ENCODE assay signal across 16 mouse cellular contexts in genomic region chr9:117863944-117864343, GRCm38 (mm10).
A peak's percentile ranks its signal among the peaks of the same experiment; 100 is the strongest.
DNase-seq lines count a peak whose midpoint lies in the region; ATAC-seq and TF ChIP-seq lines count a peak whose summit lies in the region.
"Had no signal": no experiment of that assay in that cellular context is flagged by ENCODE, and none has a peak within 500 bp of the region (broad histone marks: within the 10 kb centered on the region; RNA-seq: fewer than 3 reads in every experiment).

No protein-coding gene starts in this region.

- no peak overlapping the region for H3K4me2 ChIP-seq in hindbrain, postnatal 0 days (ENCODE audit: low read depth, low read length)
- no peak overlapping the region for H3K4me2 ChIP-seq in hindbrain, embryonic 16.5 days (ENCODE audit: low read length)
- H3K4me2 ChIP-seq in liver, postnatal 0 days (ENCODE audit: low read depth, low read length) = no peak overlapping the region
- no peak overlapping the region for H3K4me2 ChIP-seq in liver, embryonic 12.5 days
- H3K4me2 ChIP-seq: embryonic facial prominence, embryonic 15.5 days; forebrain, embryonic 13.5 days; liver, embryonic 15.5 days; neural tube, embryonic 12.5 days had no signal

- TF ChIP-seq EP300 in liver, postnatal 0 days (IDR thresholded peaks at IDR 0.05; ENCODE audit: low read depth) = no peak

- ATAC-seq in hindbrain, postnatal 0 days = no peak
- ATAC-seq in hindbrain, embryonic 16.5 days = no peak
- ATAC-seq in liver, postnatal 0 days = no peak
- ATAC-seq in liver, embryonic 12.5 days = no peak
- ATAC-seq in granulocyte monocyte progenitor cell, adult 5-6 weeks (replicated peaks; ENCODE audit: poor library complexity, severe bottlenecking) = no peak
- ATAC-seq: forebrain, embryonic 13.5 days; midbrain, embryonic 16.5 days had no signal

- no peaks in the 10 kb centered on the region for H3K9me3 ChIP-seq in hindbrain, postnatal 0 days (ENCODE audit: low read length)
- no peaks in the 10 kb centered on the region for H3K9me3 ChIP-seq in hindbrain, embryonic 16.5 days (ENCODE audit: control insufficient read depth, low read length)
- no peaks in the 10 kb centered on the region for H3K9me3 ChIP-seq in liver, postnatal 0 days (ENCODE audit: low read length)
- H3K9me3 ChIP-seq in liver, embryonic 12.5 days (replicated peaks) = no peaks in the 10 kb centered on the region
- H3K9me3 ChIP-seq: embryonic facial prominence, embryonic 15.5 days; forebrain, embryonic 13.5 days; heart, embryonic 10.5 days; liver, embryonic 15.5 days; neural tube, embryonic 12.5 days had no signal

- WGBS in hindbrain, postnatal 0 days = 90% methylated on average over 3 of the region's 3 CpGs
- WGBS in hindbrain, embryonic 16.5 days = 96% methylated on average over 3 of the region's 3 CpGs
- 78% methylated on average over 3 of the region's 3 CpGs for WGBS in liver, postnatal 0 days (ENCODE audit: insufficient replicate concordance)
- WGBS in liver, embryonic 12.5 days (ENCODE audit: insufficient replicate concordance) = 70% methylated on average over 3 of the region's 3 CpGs

- peak; percentile 26; the same call in 1 of the 2 replicates for TF ChIP-seq CTCF in hindbrain, postnatal 0 days (IDR thresholded peaks at IDR 0.05; ENCODE audit: low read depth)
- peak; percentile 23; the same call in 1 of the 2 replicates for TF ChIP-seq CTCF in liver, postnatal 0 days (IDR thresholded peaks at IDR 0.05; ENCODE audit: low read depth)

- no peak overlapping the region for H3K4me3 ChIP-seq in hindbrain, postnatal 0 days (ENCODE audit: low read length)
- H3K4me3 ChIP-seq in hindbrain, embryonic 16.5 days (ENCODE audit: low read length) = no peak overlapping the region
- no peak overlapping the region for H3K4me3 ChIP-seq in liver, postnatal 0 days (ENCODE audit: low read depth, low read length)
- H3K4me3 ChIP-seq in liver, embryonic 12.5 days = no peak overlapping the region
- H3K4me3 ChIP-seq: embryonic facial prominence, embryonic 15.5 days; forebrain, embryonic 13.5 days; heart, embryonic 10.5 days; liver, embryonic 15.5 days; neural tube, embryonic 12.5 days had no signal

- H3K27ac ChIP-seq in hindbrain, postnatal 0 days = no peak overlapping the region
- no peak overlapping the region for H3K27ac ChIP-seq in hindbrain, embryonic 16.5 days (ENCODE audit: low read depth, low read length)
- no peak overlapping the region for H3K27ac ChIP-seq in liver, postnatal 0 days (ENCODE audit: low read depth)
- no peak overlapping the region for H3K27ac ChIP-seq in liver, embryonic 12.5 days
- H3K27ac ChIP-seq: embryonic facial prominence, embryonic 15.5 days; forebrain, embryonic 13.5 days; heart, embryonic 10.5 days; liver, embryonic 15.5 days; neural tube, embryonic 12.5 days had no signal

- no peaks in the 10 kb centered on the region for H3K4me1 ChIP-seq in hindbrain, postnatal 0 days (ENCODE audit: insufficient read depth, low read length)
- H3K4me1 ChIP-seq in hindbrain, embryonic 16.5 days (ENCODE audit: control insufficient read depth, insufficient read depth, low read depth, low read length) = no peaks in the 10 kb centered on the region
- no peaks in the 10 kb centered on the region for H3K4me1 ChIP-seq in liver, postnatal 0 days (ENCODE audit: insufficient read depth)
- no peaks in the 10 kb centered on the region for H3K4me1 ChIP-seq in liver, embryonic 12.5 days
- H3K4me1 ChIP-seq: embryonic facial prominence, embryonic 15.5 days; heart, embryonic 10.5 days; liver, embryonic 15.5 days had no signal

- DNase-seq in hindbrain, postnatal 0 days (ENCODE audit: low spot score) = no peak
- no peak for DNase-seq in liver, postnatal 0 days
- DNase-seq in CD4-positive helper T cell, adult 2 months (ENCODE audit: low read depth, low spot score) = peak; percentile 18
- peak; percentile 58 for DNase-seq in R1 (ENCODE audit: low read depth, low spot score)
- DNase-seq: adrenal gland, postnatal 25 days; heart, postnatal 4 days; right cerebral cortex, postnatal 4 days had no signal

- H3K36me3 ChIP-seq in hindbrain, postnatal 0 days (ENCODE audit: insufficient read depth, low read length) = no peaks in the 10 kb centered on the region
- no peaks in the 10 kb centered on the region for H3K36me3 ChIP-seq in hindbrain, embryonic 16.5 days (ENCODE audit: control insufficient read depth, insufficient read depth, low read length)
- H3K36me3 ChIP-seq in liver, postnatal 0 days (replicated peaks; ENCODE audit: insufficient read depth, low read length) = no peaks in the 10 kb centered on the region
- H3K36me3 ChIP-seq in liver, embryonic 12.5 days = no peaks in the 10 kb centered on the region
- H3K36me3 ChIP-seq: embryonic facial prominence, embryonic 15.5 days; heart, embryonic 10.5 days; liver, embryonic 15.5 days; neural tube, embryonic 12.5 days had no signal

- no peak overlapping the region for H3K9ac ChIP-seq in hindbrain, postnatal 0 days (replicated peaks; ENCODE audit: low read length)
- H3K9ac ChIP-seq in hindbrain, embryonic 16.5 days (ENCODE audit: low read depth, low read length) = no peak overlapping the region
- no peak overlapping the region for H3K9ac ChIP-seq in liver, postnatal 0 days (replicated peaks)
- H3K9ac ChIP-seq in liver, embryonic 12.5 days = no peak overlapping the region
- H3K9ac ChIP-seq: embryonic facial prominence, embryonic 15.5 days; forebrain, embryonic 13.5 days; liver, embryonic 15.5 days; neural tube, embryonic 12.5 days had no signal

- no peaks in the 10 kb centered on the region for H3K27me3 ChIP-seq in hindbrain, postnatal 0 days (ENCODE audit: insufficient read depth, low read length)
- no peaks in the 10 kb centered on the region for H3K27me3 ChIP-seq in hindbrain, embryonic 16.5 days (replicated peaks; ENCODE audit: control insufficient read depth, insufficient read depth, low read length)
- H3K27me3 ChIP-seq in liver, postnatal 0 days (ENCODE audit: insufficient read depth, low read length) = no peaks in the 10 kb centered on the region
- no peaks in the 10 kb centered on the region for H3K27me3 ChIP-seq in liver, embryonic 12.5 days (replicated peaks)
- H3K27me3 ChIP-seq: embryonic facial prominence, embryonic 15.5 days; forebrain, embryonic 13.5 days; liver, embryonic 15.5 days; neural tube, embryonic 12.5 days had no signal

Comparison
In these comparisons a context has a peak if more than half of its experiments do, and no peak if none do; other contexts are left out.
1. DNase-seq: peak in CD4-positive helper T cell, adult 2 months (single experiment) and R1 (single experiment); none in hindbrain, postnatal 0 days (single experiment) and liver, postnatal 0 days (single experiment).